Mouse (Mus musculus) 3134 (cell line): ENCODE measurements around the gene Osbpl11.
"Not testable (repeated sequence)": the region's sequence is repeated elsewhere in the genome, so short reads cannot be mapped to it uniquely, and the experiment has no call there.

Experiments used
- DNase-seq: peaks from one replicate; pipeline ENCODE4 v3.0.0-alpha.2; 2011; ENCODE audit warnings: low spot score; ENCODE audit not compliant: insufficient read length; ENCODE audit errors: extremely low read depth

The Osbpl11 gene

GRCm38 (mm10) chr16:33184901-33185260 is at the start of gene Osbpl11:
Gene Osbpl11, plus strand, starts transcription at chr16:33185071.
- peak; percentile 95 for DNase-seq

- DNase-seq, result no peak
These were observed 49.7 kb upstream of the Osbpl11 start for GRCm38 (mm10) chr16:33135167-33135566.

- not testable (repeated sequence) for DNase-seq
These were observed 45.8 kb upstream of the Osbpl11 start for GRCm38 (mm10) chr16:33139061-33139460.

- no peak for DNase-seq
These were observed 43.1 kb upstream of the Osbpl11 start for GRCm38 (mm10) chr16:33141758-33142280.

- no peak for DNase-seq
These were observed 41.4 kb upstream of the Osbpl11 start for GRCm38 (mm10) chr16:33143452-33143851.

GRCm38 (mm10) chr16:33146185-33146584 is 38.7 kb upstream of the Osbpl11 start:
- DNase-seq, result no peak

GRCm38 (mm10) chr16:33148135-33148534 is 36.7 kb upstream of the Osbpl11 start:
- no peak for DNase-seq

- not testable (repeated sequence) for DNase-seq
These were observed 34.0 kb upstream of the Osbpl11 start for GRCm38 (mm10) chr16:33150875-33151274.

- DNase-seq, result no peak
These were observed 33.3 kb upstream of the Osbpl11 start for GRCm38 (mm10) chr16:33151558-33151957.

- no peak for DNase-seq
These were observed 29.9 kb upstream of the Osbpl11 start for GRCm38 (mm10) chr16:33154992-33155391.

- DNase-seq, result no peak
These were observed 26.9 kb upstream of the Osbpl11 start for GRCm38 (mm10) chr16:33158006-33158405.

GRCm38 (mm10) chr16:33158590-33159071 is 26.2 kb upstream of the Osbpl11 start:
- no peak for DNase-seq

GRCm38 (mm10) chr16:33159363-33159762 is 25.5 kb upstream of the Osbpl11 start:
- DNase-seq, result no peak

GRCm38 (mm10) chr16:33163330-33164090 is 21.4 kb upstream of the Osbpl11 start:
- DNase-seq, result no peak

- peak; percentile 42 for DNase-seq
These were observed 18.6 kb upstream of the Osbpl11 start for GRCm38 (mm10) chr16:33166284-33166683.

GRCm38 (mm10) chr16:33167537-33167936 is 17.3 kb upstream of the Osbpl11 start:
- no peak for DNase-seq

- no peak for DNase-seq
These were observed 15.3 kb upstream of the Osbpl11 start for GRCm38 (mm10) chr16:33169471-33170034.

GRCm38 (mm10) chr16:33170716-33171587 is 13.9 kb upstream of the Osbpl11 start:
- no peak for DNase-seq

GRCm38 (mm10) chr16:33171800-33172199 is 13.1 kb upstream of the Osbpl11 start:
- no peak for DNase-seq

- DNase-seq, result no peak
These were observed 11.7 kb upstream of the Osbpl11 start for GRCm38 (mm10) chr16:33173151-33173550.

- DNase-seq, result no peak
These were observed 10.2 kb upstream of the Osbpl11 start for GRCm38 (mm10) chr16:33174695-33175094.
